Mouse (Mus musculus) kidney, postnatal 0 days (tissue): ENCODE measurements around the gene Sdccag8. TPM values are rescaled to one million over a fixed set of nuclear protein-coding genes. Genes with fewer than 3 reads are reported as not detected.
A peak's percentile ranks its signal among the peaks of the same experiment; 100 is the strongest.

ENCODE experiments used
- ATAC-seq: fragments of 200-750 bp; cut with Nextera tagmentation; replicated peaks from 2 replicates; pipeline ENCODE4 v1.8.0; 2017; ENCODE audit warnings: low read depth, moderate number of reproducible peaks, moderate TSS enrichment, moderate library complexity; ENCODE audit not compliant: low FRiP score
- DNase-seq: peaks from one replicate; pipeline ENCODE4 v3.0.0-alpha.2; 2016; ENCODE audit warnings: low spot score
- H3K27ac ChIP-seq: fragments of 300-500 bp; sonication (generic); 2 replicates; pipeline ENCODE4 v1.5.1; 2014; ENCODE audit warnings: mild to moderate bottlenecking
- H3K27me3 ChIP-seq: fragments of 300-500 bp; sonication (generic); 2 replicates; pipeline ENCODE4 v1.6.1; 2014; ENCODE audit warnings: low read length, mixed read lengths; ENCODE audit not compliant: insufficient read depth
- H3K36me3 ChIP-seq: fragments of 300-500 bp; sonication (generic); 2 replicates; pipeline ENCODE4 v1.6.1; 2014; ENCODE audit warnings: low read length, mixed read lengths; ENCODE audit not compliant: insufficient read depth
- H3K4me1 ChIP-seq: fragments of 300-500 bp; sonication (generic); replicated peaks from 2 replicates; pipeline ENCODE4 v1.6.1; 2014; ENCODE audit warnings: antibody characterized with exemption, low read length, mixed read lengths; ENCODE audit not compliant: insufficient read depth
- H3K4me2 ChIP-seq: fragments of 300-500 bp; sonication (generic); 2 replicates; pipeline ENCODE4 v1.6.1; 2014; ENCODE audit warnings: mild to moderate bottlenecking, low read length, moderate library complexity, mixed read lengths
- H3K4me3 ChIP-seq: fragments of 300-500 bp; sonication (generic); replicated peaks from 2 replicates; pipeline ENCODE4 v1.5.1; 2014; ENCODE audit warnings: low read depth, low read length
- H3K9ac ChIP-seq: fragments of 300-500 bp; sonication (generic); 2 replicates; pipeline ENCODE4 v1.6.1; 2014; ENCODE audit warnings: low read depth, low read length
- H3K9me3 ChIP-seq: fragments of 300-500 bp; sonication (generic); replicated peaks from 2 replicates; pipeline ENCODE4 v1.6.1; 2016; ENCODE audit warnings: low read length, inconsistent platforms, mixed read lengths
- CTCF ChIP-seq: IDR thresholded peaks from 2 replicates; pipeline ENCODE4 v1.5.1; 2016; ENCODE audit warnings: antibody characterized with exemption, low read depth, mild to moderate bottlenecking, moderate library complexity
- WGBS: fragments of 180-500 bp; shearing (Covaris S2); extraction: QIAGEN DNeasy Blood & Tissue Kit; methylation state at CpG from one replicate; pipeline ENCODE4 v1.1.7; 2014; 5-methylcytosine and 5-hydroxymethylcytosine counted together
- polyA plus RNA-seq: library from polyadenylated mRNA; unstranded; fragments of >200 nt; fragmentation: Nextera tagmentation; extraction: Ambion mirVana; gene quantifications from 2 replicates; pipeline ENCODE4 v1.2.1, GENCODE M21; 2015

Sdccag8 gene
- polyA plus RNA-seq, 1 experiment from 2014 or later: 22.7 TPM

GRCm38 (mm10) chr1:177038383-177038782 is 223.9 kb downstream of the Sdccag8 start:
- WGBS: 46% methylated on average over 2 of the region's 2 CpGs
- no peaks in the 10 kb centered on the region for H3K4me1 ChIP-seq
- H3K9me3 ChIP-seq: no peaks in the 10 kb centered on the region
- no peak overlapping the region for H3K9ac ChIP-seq
- no peak for DNase-seq
- 0 out of 2 replicates have a peak, but pooled peaks have one; percentile 8 for TF ChIP-seq CTCF
- H3K27ac ChIP-seq: no peak overlapping the region
- no peak for ATAC-seq
- no peak overlapping the region for H3K4me2 ChIP-seq
- no peak overlapping the region for H3K4me3 ChIP-seq
- no peaks in the 10 kb centered on the region for H3K27me3 ChIP-seq
- no peaks in the 10 kb centered on the region for H3K36me3 ChIP-seq

DNA sequence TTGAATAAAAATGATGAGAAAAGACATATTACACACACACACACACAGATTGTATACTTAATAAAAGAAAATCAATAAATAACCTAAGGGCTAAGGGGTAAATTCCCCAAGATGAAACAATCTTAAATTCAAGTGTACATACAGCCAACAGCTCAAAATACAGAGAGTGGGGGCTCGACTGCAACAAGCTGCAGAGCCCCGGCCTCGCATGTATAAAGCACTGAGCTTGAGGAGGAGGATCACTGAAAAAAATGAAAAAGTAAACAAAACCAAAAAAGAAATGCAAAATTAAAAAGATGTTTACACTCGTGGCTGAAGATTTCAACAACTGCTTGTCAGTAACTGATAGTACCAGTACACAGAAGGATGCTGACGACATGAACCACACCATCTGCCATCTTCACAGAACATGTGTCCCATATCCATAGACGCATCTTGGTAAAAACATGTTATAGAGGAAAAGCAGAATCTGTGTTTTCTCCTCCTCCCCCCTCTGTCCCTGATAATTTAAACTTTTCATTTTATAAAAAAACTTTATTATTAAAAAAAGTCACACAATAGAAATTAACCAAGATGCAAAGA is 224.7 kb downstream of the Sdccag8 start:
- Histone ChIP-seq H3K4me1 (no peaks in the 10 kb centered on the region), H3K9ac (no peak overlapping the region), H3K9me3 (no peaks in the 10 kb centered on the region), H3K36me3 (no peaks in the 10 kb centered on the region), H3K4me2 (no peak overlapping the region), H3K27me3 (no peaks in the 10 kb centered on the region), H3K27ac (no peak overlapping the region), H3K4me3 (no peak overlapping the region)
- 79% methylated on average over 6 of the region's 6 CpGs for WGBS
- TF ChIP-seq CTCF: no peak
- ATAC-seq (no peak), DNase-seq (no peak)

DNA sequence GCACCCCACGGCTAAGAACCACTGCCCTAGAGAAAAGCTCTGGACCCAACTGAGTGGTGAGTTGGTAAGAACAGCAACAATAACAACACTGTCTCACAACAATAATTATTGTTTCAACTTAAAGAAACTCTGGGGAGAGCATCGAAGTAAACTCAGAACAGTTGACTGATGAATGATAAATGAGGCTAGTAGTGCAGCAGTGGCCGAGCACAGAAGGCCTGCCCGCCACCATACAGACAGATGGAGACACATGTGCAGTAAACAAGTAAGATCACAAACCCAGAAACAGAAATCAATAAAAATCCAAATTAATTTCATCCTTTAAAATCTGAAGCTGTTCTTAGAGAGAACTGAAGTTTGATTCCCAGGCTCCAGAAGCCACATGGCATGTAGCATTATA is 225.6 kb downstream of the Sdccag8 start:
- Histone ChIP-seq H3K9me3 (no peaks in the 10 kb centered on the region), H3K4me2 (no peak overlapping the region)
- WGBS: 57% methylated on average over 4 of the region's 4 CpGs

GRCm38 (mm10) chr1:177045885-177046284 is 231.4 kb downstream of the Sdccag8 start:
- Histone ChIP-seq H3K27me3 (no peaks in the 10 kb centered on the region), H3K9me3 (no peaks in the 10 kb centered on the region), H3K27ac (no peak overlapping the region), H3K4me1 (no peaks in the 10 kb centered on the region), H3K9ac (no peak overlapping the region), H3K36me3 (no peaks in the 10 kb centered on the region), H3K4me2 (no peak overlapping the region), H3K4me3 (no peak overlapping the region)
- peak; percentile 48 for DNase-seq
- no peak for TF ChIP-seq CTCF
- ATAC-seq: no peak; the same call in 1 of the 2 replicates

More for the DNA sequence above, 225.6 kb downstream of the Sdccag8 start:
- Histone ChIP-seq H3K27me3 (no peaks in the 10 kb centered on the region), H3K4me3 (no peak overlapping the region), H3K4me1 (no peaks in the 10 kb centered on the region), H3K36me3 (no peaks in the 10 kb centered on the region), H3K9ac (no peak overlapping the region), H3K27ac (no peak overlapping the region)
- no peak for DNase-seq
- no peak for ATAC-seq
- no peak for TF ChIP-seq CTCF

DNA sequence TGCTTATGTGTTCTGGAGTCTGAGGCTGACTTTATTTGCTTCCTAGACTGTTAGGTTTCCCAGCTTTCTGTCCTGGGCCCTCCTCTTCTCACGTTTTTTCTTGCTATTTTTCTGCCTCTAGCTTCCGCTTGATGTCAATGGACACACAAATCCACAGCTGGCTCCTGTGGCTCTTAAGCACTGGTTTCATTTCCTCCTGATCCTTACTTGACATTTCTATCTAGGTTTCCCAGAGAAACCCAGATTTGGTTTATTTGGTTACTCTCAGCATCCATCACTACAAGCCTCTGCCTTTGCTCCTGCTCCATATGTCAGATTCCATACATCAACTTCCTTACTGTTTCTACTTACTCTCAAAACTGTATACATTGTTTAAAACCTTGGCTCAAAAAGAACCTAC is 232.5 kb downstream of the Sdccag8 start:
- Histone ChIP-seq H3K9ac (no peak overlapping the region), H3K4me1 (no peaks in the 10 kb centered on the region), H3K27me3 (no peaks in the 10 kb centered on the region), H3K4me2 (no peak overlapping the region), H3K9me3 (no peaks in the 10 kb centered on the region), H3K27ac (no peak overlapping the region), H3K4me3 (no peak overlapping the region), H3K36me3 (no peaks in the 10 kb centered on the region)
- 80% methylated on average over 2 of the region's 2 CpGs for WGBS
- no peak for DNase-seq
- ATAC-seq: no peak
- no peak for TF ChIP-seq CTCF

DNA sequence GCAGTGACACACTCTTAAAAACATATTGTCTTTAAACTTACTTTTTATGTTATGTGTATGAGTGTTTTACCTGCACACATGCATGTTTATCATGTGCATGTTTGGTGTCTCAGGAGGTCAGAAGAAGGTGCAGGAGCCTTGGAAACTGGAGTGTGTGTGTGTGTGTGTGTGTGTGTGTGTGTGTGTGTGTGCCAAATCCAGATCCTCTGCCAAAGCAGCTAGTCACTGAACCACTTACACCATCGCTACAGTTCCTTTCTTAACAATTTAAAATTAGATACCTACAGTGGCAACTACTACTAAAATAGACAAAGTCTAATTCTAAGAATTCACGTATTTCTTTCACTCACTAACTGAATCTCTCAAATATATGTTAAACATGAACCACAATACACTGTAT is 234.3 kb downstream of the Sdccag8 start:
- Histone ChIP-seq H3K9me3 (no peaks in the 10 kb centered on the region), H3K9ac (no peak overlapping the region), H3K4me1 (no peaks in the 10 kb centered on the region), H3K4me2 (no peak overlapping the region), H3K36me3 (no peaks in the 10 kb centered on the region), H3K27me3 (no peaks in the 10 kb centered on the region), H3K4me3 (no peak overlapping the region), H3K27ac (no peak overlapping the region)
- ATAC-seq (no peak), DNase-seq (no peak)
- TF ChIP-seq CTCF: no peak
- WGBS: 90% methylated on average over 2 of the region's 2 CpGs
